Mouse (Mus musculus): ENCODE measurements at regions not wholly inside any gene's neighbourhood (a gene's known extent, or its start where the extent isn't known, plus 50 kb on each side); places are given as distances from the start of the nearest gene placed in this dataset.

- no peak for DNase-seq (ENCODE audit: low spot score)
Observed at GRCm38 (mm10) chr6:100517662-100518061, 153.3 kb downstream of the Shq1 start.

GRCm38 (mm10) chr6:100512676-100513075 lies 158.3 kb downstream of the Shq1 start:
- no peak for DNase-seq (ENCODE audit: low spot score)

- DNase-seq (ENCODE audit: low spot score): no peak
Observed at GRCm38 (mm10) chr6:100510676-100511075, 160.3 kb downstream of the Shq1 start.

GRCm38 (mm10) chr6:100505506-100506247 lies 165.3 kb downstream of the Shq1 start:
- DNase-seq (ENCODE audit: low spot score): no peak

- peak; percentile 45 for DNase-seq (ENCODE audit: low spot score)
Observed at GRCm38 (mm10) chr6:100502961-100503782, 167.8 kb downstream of the Shq1 start.

- no peak for DNase-seq (ENCODE audit: low spot score)
Observed at GRCm38 (mm10) chr6:100502139-100502538, 168.8 kb downstream of the Shq1 start.

- DNase-seq (ENCODE audit: low spot score): peak; percentile 50
Observed at GRCm38 (mm10) chr6:100500741-100501140, 170.2 kb downstream of the Shq1 start.

- no peak for DNase-seq (ENCODE audit: low spot score)
Observed at GRCm38 (mm10) chr6:100500060-100500459, 170.9 kb downstream of the Shq1 start.

- no peak for DNase-seq (ENCODE audit: low spot score)
Observed at GRCm38 (mm10) chr6:100498861-100499271, 172.1 kb downstream of the Shq1 start.

GRCm38 (mm10) chr6:100498126-100498525 lies 172.8 kb downstream of the Shq1 start:
- DNase-seq (ENCODE audit: low spot score): no peak

- no peak for DNase-seq (ENCODE audit: low spot score)
Observed at GRCm38 (mm10) chr6:100496135-100496534, 174.8 kb downstream of the Shq1 start.

GRCm38 (mm10) chr6:100495131-100495530 lies 175.8 kb downstream of the Shq1 start:
- DNase-seq (ENCODE audit: low spot score): peak; percentile 44

- no peak for DNase-seq (ENCODE audit: low spot score)
Observed at GRCm38 (mm10) chr6:100493558-100493957, 177.4 kb downstream of the Shq1 start.

- no peak for DNase-seq (ENCODE audit: low spot score)
Observed at GRCm38 (mm10) chr6:100491811-100492210, 179.1 kb downstream of the Shq1 start.

GRCm38 (mm10) chr6:100490920-100491712 lies 179.8 kb downstream of the Shq1 start:
- no peak for DNase-seq (ENCODE audit: low spot score)

- no peak for DNase-seq (ENCODE audit: low spot score)
Observed at GRCm38 (mm10) chr6:100483836-100484235, 187.1 kb downstream of the Shq1 start.

- DNase-seq (ENCODE audit: low spot score): no peak
Observed at GRCm38 (mm10) chr6:100483084-100483810, 187.7 kb downstream of the Shq1 start.

- no peak for DNase-seq (ENCODE audit: low spot score)
Observed at GRCm38 (mm10) chr6:100482572-100482971, 188.4 kb downstream of the Shq1 start.

- DNase-seq (ENCODE audit: low spot score): no peak
Observed at GRCm38 (mm10) chr6:100480525-100480924, 190.4 kb downstream of the Shq1 start.

GRCm38 (mm10) chr6:100479881-100480280 lies 191.1 kb downstream of the Shq1 start:
- peak; percentile 16 for DNase-seq (ENCODE audit: low spot score)

GRCm38 (mm10) chr6:100479455-100479854 lies 191.5 kb downstream of the Shq1 start:
- DNase-seq (ENCODE audit: low spot score): no peak
